8 mouse cellular contexts compared by ENCODE assay signal in genomic region chr2:165900351-165901126, GRCm38 (mm10). TPM values are rescaled to one million over a fixed set of nuclear protein-coding genes. Genes with fewer than 3 reads are reported as not detected.
DNase-seq lines count a peak whose midpoint lies in the region; ATAC-seq and TF ChIP-seq lines count a peak whose summit lies in the region.

No protein-coding gene starts in this region.

- no peak overlapping the region for H3K4me3 ChIP-seq in lung, embryonic 16.5 days (ENCODE audit: low read length)
- no peak overlapping the region for H3K4me3 ChIP-seq in embryonic fibroblast, embryonic 13.5 days (ENCODE audit: insufficient read depth, low read length)
- no peak overlapping the region for H3K4me3 ChIP-seq in limb, embryonic 12.5 days (replicated peaks)
- no peak overlapping the region; the same call in 1 of the 2 replicates for H3K4me3 ChIP-seq in stomach, embryonic 14.5 days (ENCODE audit: low read depth, low read length)

- no peak for DNase-seq in lung, adult 18-20 months
- no peak for DNase-seq in right cerebral cortex, postnatal 10 days (ENCODE audit: low spot score in 2 of 2)
- DNase-seq in thymus, postnatal 4 days = no peak
- DNase-seq in layer of hippocampus, postnatal 25 days (ENCODE audit: extremely low spot score in 1 of 2, low spot score in 1 of 2) = no peak

- peak; percentile 90 for ATAC-seq in lung, embryonic 16.5 days (ENCODE audit: low read depth)
- peak; percentile 63; the same call in 1 of the 2 replicates for ATAC-seq in limb, embryonic 12.5 days (ENCODE audit: insufficient number of reproducible peaks, insufficient read depth, low FRiP score, low TSS enrichment, low read depth)
- ATAC-seq in stomach, embryonic 14.5 days (ENCODE audit: insufficient number of reproducible peaks, insufficient read depth, low FRiP score, low read depth) = peak; percentile 66

- H3K27me3 ChIP-seq in lung, embryonic 16.5 days (ENCODE audit: control insufficient read depth, insufficient read depth, low read depth, low read length) = no peaks in the 10 kb centered on the region
- H3K27me3 ChIP-seq in limb, embryonic 12.5 days = no peaks in the 10 kb centered on the region
- no peaks in the 10 kb centered on the region for H3K27me3 ChIP-seq in stomach, embryonic 14.5 days (ENCODE audit: control insufficient read depth, insufficient read depth, low read length)

- 12% methylated on average over 23 of the region's 23 CpGs for WGBS in lung, embryonic 16.5 days
- WGBS in limb, embryonic 12.5 days = 3% methylated on average over 23 of the region's 23 CpGs
- WGBS in stomach, embryonic 14.5 days = 13% methylated on average over 23 of the region's 23 CpGs

- peak overlapping the region; percentile 36 for H3K9ac ChIP-seq in lung, embryonic 16.5 days (ENCODE audit: low read length)
- H3K9ac ChIP-seq in limb, embryonic 12.5 days (replicated peaks) = no peak overlapping the region; the same call in 1 of the 2 replicates
- no peak overlapping the region for H3K9ac ChIP-seq in stomach, embryonic 14.5 days (replicated peaks; ENCODE audit: low read depth, low read length)

- TF ChIP-seq POLR2A in embryonic fibroblast, embryonic 13.5 days (IDR thresholded peaks at IDR 0.05; ENCODE audit: low read depth, low read length) = no peak

- peaks cover 22% of the 10 kb centered on the region for H3K4me1 ChIP-seq in lung, embryonic 16.5 days (replicated peaks; ENCODE audit: control insufficient read depth, insufficient read depth, low read length)
- 0 out of 2 replicates have a peak, but pooled peaks cover 2% of the 10 kb centered on the region for H3K4me1 ChIP-seq in embryonic fibroblast, embryonic 13.5 days (ENCODE audit: control insufficient read depth, insufficient read depth, low read length)
- H3K4me1 ChIP-seq in limb, embryonic 12.5 days (replicated peaks) = peaks cover 37% of the 10 kb centered on the region
- H3K4me1 ChIP-seq in stomach, embryonic 14.5 days (ENCODE audit: control insufficient read depth, insufficient read depth, low read length) = peaks cover 24% of the 10 kb centered on the region; the same call in 1 of the 2 replicates

- TF ChIP-seq CTCF in embryonic fibroblast, embryonic 13.5 days (IDR thresholded peaks at IDR 0.05; ENCODE audit: borderline replicate concordance, insufficient read depth, low read length) = no peak

- H3K9me3 ChIP-seq in lung, embryonic 16.5 days (ENCODE audit: control insufficient read depth, low read length) = no peaks in the 10 kb centered on the region
- H3K9me3 ChIP-seq in limb, embryonic 12.5 days = no peaks in the 10 kb centered on the region
- H3K9me3 ChIP-seq in stomach, embryonic 14.5 days (ENCODE audit: control insufficient read depth, low read depth, low read length) = no peaks in the 10 kb centered on the region

- H3K4me2 ChIP-seq in lung, embryonic 16.5 days (ENCODE audit: low read depth, low read length) = peak overlapping the region; percentile 34; the same call in 1 of the 2 replicates
- H3K4me2 ChIP-seq in limb, embryonic 12.5 days = peak overlapping the region; percentile 44
- H3K4me2 ChIP-seq in stomach, embryonic 14.5 days (replicated peaks; ENCODE audit: low read depth, low read length) = peak overlapping the region; percentile 22; the same call in 1 of the 2 replicates

- peak overlapping the region; percentile 84 for H3K27ac ChIP-seq in lung, embryonic 16.5 days (ENCODE audit: low read length)
- H3K27ac ChIP-seq in embryonic fibroblast, embryonic 13.5 days (ENCODE audit: insufficient read depth, low read length) = peak overlapping the region; percentile 2; the same call in 1 of the 2 replicates
- H3K27ac ChIP-seq in limb, embryonic 12.5 days = peak overlapping the region; percentile 94
- peak overlapping the region; percentile 80 for H3K27ac ChIP-seq in stomach, embryonic 14.5 days (ENCODE audit: low read length)

- no peaks in the 10 kb centered on the region for H3K36me3 ChIP-seq in lung, embryonic 16.5 days (ENCODE audit: control insufficient read depth, insufficient read depth, low read length)
- H3K36me3 ChIP-seq in limb, embryonic 12.5 days = no peaks in the 10 kb centered on the region
- no peaks in the 10 kb centered on the region for H3K36me3 ChIP-seq in stomach, embryonic 14.5 days (ENCODE audit: control insufficient read depth, insufficient read depth, low read length)

RNA-seq across cellular contexts. Expression of gene Zmynd8, which starts 1.7 kb away (rescaled TPM):
- polyA plus RNA-seq in lung, embryonic 16.5 days (2015; fragmentation: Nextera tagmentation; extraction: Ambion mirVana) = 40.6 and 48.7 TPM in 2 replicates
- polyA plus RNA-seq in embryonic fibroblast, embryonic 13.5 days (2011; ENCODE audit: insufficient read length, low read depth, missing spikeins) = 65.8 and 66.4 TPM in 2 replicates
- polyA plus RNA-seq in limb, embryonic 12.5 days (2016; fragmentation: Nextera tagmentation; extraction: Ambion mirVana) = 55.3 and 57.0 TPM in 2 replicates
- polyA plus RNA-seq in stomach, embryonic 14.5 days (2014; fragmentation: Nextera tagmentation; extraction: Ambion mirVana) = 53.1 and 57.6 TPM in 2 replicates
- 100 to 1,000 TPM; 140 to 173 TPM for total RNA-seq in layer of hippocampus, postnatal 25 days (2021)

Comparison
In these comparisons a context has a peak if more than half of its experiments do, and no peak if none do; other contexts are left out.
1. H3K27ac ChIP-seq: peak in every context shown above with its lines; median percentile 94 in limb, embryonic 12.5 days; 84 in lung, embryonic 16.5 days; 80 in stomach, embryonic 14.5 days; 2 in embryonic fibroblast, embryonic 13.5 days.